Mouse (Mus musculus) forebrain, embryonic 12.5 days (tissue): ENCODE measurements around the gene Tmc5. TPM values are rescaled to one million over a fixed set of nuclear protein-coding genes. Genes with fewer than 3 reads are reported as not detected.

ENCODE experiments used
- polyA plus RNA-seq: library from polyadenylated mRNA; unstranded; fragments of >200 nt; fragmentation: Nextera tagmentation; extraction: Ambion mirVana; gene quantifications from 2 replicates; pipeline ENCODE4 v1.2.1, GENCODE M21; 2016

The Tmc5 gene
- polyA plus RNA-seq, 1 experiment from 2014 or later = 0.65 TPM

Other genes starting within 250 kb of the Tmc5 start
- gene Syt17, start 149.1 kb upstream of the Tmc5 start, polyA plus RNA-seq = 3.4 and 4.0 TPM in 2 replicates
- gene Itpripl2, start 105.3 kb upstream of the Tmc5 start, polyA plus RNA-seq = 1.0 and 1.3 TPM in 2 replicates
- 96.9 and 98.7 TPM in 2 replicates for gene Coq7, start 63.9 kb upstream of the Tmc5 start, polyA plus RNA-seq
- gene Tmc7, start 12.6 kb upstream of the Tmc5 start, polyA plus RNA-seq = 12.9 and 13.2 TPM in 2 replicates
- 96.5 and 98.5 TPM in 2 replicates for gene Gde1, start 108.5 kb downstream of the Tmc5 start, polyA plus RNA-seq
- 44.8 and 57.6 TPM in 2 replicates for gene Ccp110, start 115.3 kb downstream of the Tmc5 start, polyA plus RNA-seq
- gene Vps35l, start 142.9 kb downstream of the Tmc5 start, polyA plus RNA-seq = 89.2 and 91.5 TPM in 2 replicates